Mouse (Mus musculus) midbrain, embryonic 16.5 days (tissue): ENCODE measurements at regions not wholly inside any gene's neighbourhood (a gene's known extent, or its start where the extent isn't known, plus 50 kb on each side); places are given as distances from the start of the nearest gene placed in this dataset.

Source experiments
- ATAC-seq: fragments of 200-750 bp; cut with Nextera tagmentation; 2 replicates; pipeline ENCODE4 v1.8.0; 2017; ENCODE audit warnings: moderate TSS enrichment
- H3K27ac ChIP-seq: fragments of 300-500 bp; sonication (generic); 2 replicates; pipeline ENCODE4 v1.5.1; 2014; ENCODE audit warnings: mild to moderate bottlenecking, low read length, mixed read lengths
- H3K27me3 ChIP-seq: fragments of 300-500 bp; sonication (generic); 2 replicates; pipeline ENCODE4 v1.6.1; 2014; ENCODE audit warnings: low read depth, low read length, mixed read lengths; ENCODE audit not compliant: control insufficient read depth, insufficient read depth
- H3K36me3 ChIP-seq: fragments of 300-500 bp; sonication (generic); 2 replicates; pipeline ENCODE4 v1.6.1; 2014; ENCODE audit warnings: mild to moderate bottlenecking, low read length, moderate library complexity, mixed read lengths; ENCODE audit not compliant: control insufficient read depth, insufficient read depth
- H3K4me1 ChIP-seq: fragments of 300-500 bp; sonication (generic); 2 replicates; pipeline ENCODE4 v1.6.1; 2014; ENCODE audit warnings: mild to moderate bottlenecking, low read length, mixed read lengths; ENCODE audit not compliant: control insufficient read depth, insufficient read depth
- H3K4me2 ChIP-seq: fragments of 300-500 bp; sonication (generic); 2 replicates; pipeline ENCODE4 v1.6.1; 2014; ENCODE audit warnings: mild to moderate bottlenecking, low read length, mixed read lengths
- H3K4me3 ChIP-seq: fragments of 300-500 bp; sonication (generic); 2 replicates; pipeline ENCODE4 v1.5.1; 2014; ENCODE audit warnings: low read depth, mild to moderate bottlenecking, low read length, moderate library complexity, mixed read lengths
- H3K9ac ChIP-seq: fragments of 300-500 bp; sonication (generic); 2 replicates; pipeline ENCODE4 v1.6.1; 2014; ENCODE audit warnings: low read depth, low read length, mixed read lengths
- H3K9me3 ChIP-seq: fragments of 300-500 bp; sonication (generic); replicated peaks from 2 replicates; pipeline ENCODE4 v1.6.1; 2014; ENCODE audit warnings: mild to moderate bottlenecking, low read length, mixed read lengths; ENCODE audit not compliant: control insufficient read depth, poor library complexity, severe bottlenecking
- WGBS: fragments of 180-500 bp; shearing (Covaris S2); extraction: QIAGEN DNeasy Blood & Tissue Kit; methylation state at CpG from one replicate; pipeline ENCODE4 v1.1.7; 2014; 5-methylcytosine and 5-hydroxymethylcytosine counted together

DNA sequence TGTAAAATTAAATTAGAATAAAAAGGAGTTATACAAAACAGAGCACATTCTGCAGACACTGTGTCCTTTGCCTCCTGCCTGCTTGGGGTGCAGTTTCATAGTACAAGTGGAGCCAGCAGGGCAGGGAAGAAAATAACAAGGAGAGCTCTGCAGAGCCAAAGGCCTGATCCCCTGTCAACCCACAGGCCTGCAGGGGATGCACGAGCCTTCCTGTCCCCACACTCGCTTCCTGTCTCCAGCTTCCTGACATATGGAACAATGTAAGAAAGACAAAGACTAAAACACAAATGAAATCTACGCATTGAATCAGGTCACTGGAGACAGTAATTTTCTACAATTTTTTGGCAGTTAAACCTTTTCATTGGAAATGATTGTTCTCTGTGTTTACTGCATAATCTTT is 861.8 kb downstream of the Efnb2 start:
- Histone ChIP-seq H3K4me2 (no peak overlapping the region), H3K27me3 (no peaks in the 10 kb centered on the region), H3K9ac (no peak overlapping the region), H3K27ac (no peak overlapping the region), H3K9me3 (no peaks in the 10 kb centered on the region), H3K4me1 (no peaks in the 10 kb centered on the region), H3K4me3 (no peak overlapping the region), H3K36me3 (no peaks in the 10 kb centered on the region)
- ATAC-seq: no peak
- 73% methylated on average over 3 of the region's 3 CpGs for WGBS

DNA sequence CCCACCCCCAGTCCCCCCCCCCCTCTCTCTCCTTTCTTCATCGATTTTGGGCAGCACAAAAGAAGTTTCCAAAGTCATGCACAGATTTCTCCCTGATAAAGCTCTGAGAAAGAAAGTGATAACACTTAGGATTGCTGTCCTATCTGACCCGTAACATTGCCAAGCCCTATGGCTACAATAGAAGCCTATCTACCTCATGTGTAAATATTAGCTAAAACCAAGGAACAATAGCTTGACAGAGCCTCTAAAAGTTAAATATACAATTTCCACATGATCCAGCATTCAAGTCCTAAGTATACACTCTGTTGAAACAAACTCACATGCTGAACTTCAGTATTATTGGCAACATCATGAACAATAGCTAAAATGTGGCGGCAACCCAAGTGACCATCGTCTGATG is 864.9 kb downstream of the Efnb2 start:
- Histone ChIP-seq H3K4me2 (no peak overlapping the region), H3K27ac (no peak overlapping the region), H3K9me3 (no peaks in the 10 kb centered on the region), H3K4me3 (no peak overlapping the region), H3K4me1 (no peaks in the 10 kb centered on the region), H3K27me3 (no peaks in the 10 kb centered on the region), H3K9ac (no peak overlapping the region), H3K36me3 (no peaks in the 10 kb centered on the region)
- 90% methylated on average over 4 of the region's 4 CpGs for WGBS
- no peak for ATAC-seq

DNA sequence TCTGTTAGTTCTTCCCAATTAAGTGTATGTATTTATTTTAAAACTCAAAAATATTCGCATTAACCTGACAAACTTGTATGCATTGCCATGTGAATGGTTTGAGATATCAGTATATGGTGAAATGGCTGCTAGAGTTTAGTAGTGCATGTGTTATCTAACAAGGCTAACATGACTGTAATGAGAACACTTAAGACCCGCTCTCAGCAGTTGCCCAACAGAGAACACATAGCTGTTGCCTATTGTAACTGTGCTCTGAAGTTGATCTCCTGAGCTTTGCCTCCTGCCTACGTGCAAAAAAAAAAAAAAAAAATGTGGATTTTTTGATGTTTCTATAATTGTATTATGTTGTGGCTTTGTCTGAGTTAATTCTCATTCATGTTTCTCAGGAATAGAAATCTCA is 897.2 kb downstream of the Efnb2 start:
- no peaks in the 10 kb centered on the region for H3K27me3 ChIP-seq
- no peak overlapping the region for H3K4me3 ChIP-seq
- no peak for ATAC-seq
- H3K4me2 ChIP-seq: no peak overlapping the region
- H3K36me3 ChIP-seq: no peaks in the 10 kb centered on the region
- no peaks in the 10 kb centered on the region for H3K4me1 ChIP-seq
- no peak overlapping the region for H3K9ac ChIP-seq
- H3K9me3 ChIP-seq: no peaks in the 10 kb centered on the region
- 44% methylated on average over 3 of the region's 3 CpGs for whole genome bisulfite sequencing
- H3K27ac ChIP-seq: no peak overlapping the region

DNA sequence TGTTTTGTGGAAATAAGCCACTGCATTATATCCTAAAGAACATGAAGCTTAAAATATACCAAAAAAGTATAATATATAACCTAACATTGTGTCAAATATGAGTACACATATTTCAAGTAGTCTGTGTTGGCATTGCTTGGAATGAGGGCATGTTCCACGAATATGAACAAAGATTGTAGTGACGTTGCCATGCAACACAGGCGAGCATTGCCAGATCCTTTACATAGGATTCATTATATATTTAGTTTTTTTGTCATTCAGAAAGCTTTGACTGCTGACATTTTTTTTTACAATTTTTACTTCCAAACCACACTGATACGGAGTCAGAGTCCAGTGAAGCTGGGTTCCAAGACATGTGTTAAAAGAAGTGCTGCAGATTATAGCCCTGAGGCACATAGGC is 900.1 kb downstream of the Efnb2 start:
- WGBS: 67% methylated on average over 4 of the region's 4 CpGs
- no peaks in the 10 kb centered on the region for H3K27me3 ChIP-seq
- no peaks in the 10 kb centered on the region for H3K36me3 ChIP-seq
- no peak for ATAC-seq
- no peak overlapping the region for H3K27ac ChIP-seq
- H3K4me2 ChIP-seq: no peak overlapping the region
- H3K9me3 ChIP-seq: no peaks in the 10 kb centered on the region
- no peak overlapping the region for H3K4me3 ChIP-seq
- H3K4me1 ChIP-seq: no peaks in the 10 kb centered on the region
- H3K9ac ChIP-seq: no peak overlapping the region

DNA sequence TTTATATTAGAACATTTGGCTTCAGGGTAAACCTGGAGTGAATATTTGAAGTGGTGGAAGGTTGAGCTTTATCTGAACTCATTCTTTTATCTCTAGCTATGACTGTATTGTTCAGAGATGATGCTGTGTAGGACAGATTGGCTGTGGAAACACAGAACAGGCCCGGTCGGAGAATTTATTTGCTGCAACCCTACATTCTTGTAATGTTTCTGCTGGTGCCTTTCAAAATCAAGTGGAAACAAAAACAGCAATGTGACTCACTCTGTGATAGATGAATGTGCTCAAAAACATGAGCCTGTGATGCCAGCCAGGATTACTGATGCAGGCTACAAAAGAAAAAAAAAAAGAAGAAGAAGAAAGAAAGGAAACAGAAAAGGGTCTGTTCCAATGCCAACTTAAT is 928.3 kb downstream of the Efnb2 start:
- H3K27ac ChIP-seq: no peak overlapping the region
- no peak overlapping the region for H3K4me3 ChIP-seq
- ATAC-seq: no peak
- H3K4me1 ChIP-seq: no peaks in the 10 kb centered on the region
- no peak overlapping the region for H3K4me2 ChIP-seq
- no peaks in the 10 kb centered on the region for H3K27me3 ChIP-seq
- no peaks in the 10 kb centered on the region for H3K36me3 ChIP-seq
- WGBS: 80% methylated on average over 2 of the region's 2 CpGs
- no peaks in the 10 kb centered on the region for H3K9me3 ChIP-seq
- no peak overlapping the region for H3K9ac ChIP-seq

DNA sequence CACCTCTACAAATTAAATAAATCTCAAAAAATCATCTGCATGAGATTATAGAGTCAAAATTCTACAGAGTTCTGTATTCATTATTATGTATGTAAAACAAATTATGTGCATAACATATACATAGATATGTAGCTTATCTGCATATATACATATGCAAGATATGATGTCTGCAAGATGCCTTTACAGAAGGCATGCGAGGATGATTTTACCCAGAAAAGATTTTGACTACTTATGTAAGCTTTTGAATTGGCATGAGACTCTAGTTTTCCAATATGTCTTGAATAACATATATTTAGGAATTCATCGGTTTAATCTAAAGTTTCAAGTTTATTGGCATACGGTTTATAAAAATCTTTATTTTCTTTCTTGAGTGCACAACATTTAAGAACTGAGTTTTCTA is 939.2 kb downstream of the Efnb2 start:
- Histone ChIP-seq H3K36me3 (no peaks in the 10 kb centered on the region), H3K4me3 (no peak overlapping the region), H3K9ac (no peak overlapping the region), H3K4me1 (no peaks in the 10 kb centered on the region), H3K27ac (no peak overlapping the region), H3K4me2 (no peak overlapping the region), H3K27me3 (no peaks in the 10 kb centered on the region), H3K9me3 (no peaks in the 10 kb centered on the region)
- no peak for ATAC-seq
- WGBS: 94% methylated on average over 3 of the region's 3 CpGs

DNA sequence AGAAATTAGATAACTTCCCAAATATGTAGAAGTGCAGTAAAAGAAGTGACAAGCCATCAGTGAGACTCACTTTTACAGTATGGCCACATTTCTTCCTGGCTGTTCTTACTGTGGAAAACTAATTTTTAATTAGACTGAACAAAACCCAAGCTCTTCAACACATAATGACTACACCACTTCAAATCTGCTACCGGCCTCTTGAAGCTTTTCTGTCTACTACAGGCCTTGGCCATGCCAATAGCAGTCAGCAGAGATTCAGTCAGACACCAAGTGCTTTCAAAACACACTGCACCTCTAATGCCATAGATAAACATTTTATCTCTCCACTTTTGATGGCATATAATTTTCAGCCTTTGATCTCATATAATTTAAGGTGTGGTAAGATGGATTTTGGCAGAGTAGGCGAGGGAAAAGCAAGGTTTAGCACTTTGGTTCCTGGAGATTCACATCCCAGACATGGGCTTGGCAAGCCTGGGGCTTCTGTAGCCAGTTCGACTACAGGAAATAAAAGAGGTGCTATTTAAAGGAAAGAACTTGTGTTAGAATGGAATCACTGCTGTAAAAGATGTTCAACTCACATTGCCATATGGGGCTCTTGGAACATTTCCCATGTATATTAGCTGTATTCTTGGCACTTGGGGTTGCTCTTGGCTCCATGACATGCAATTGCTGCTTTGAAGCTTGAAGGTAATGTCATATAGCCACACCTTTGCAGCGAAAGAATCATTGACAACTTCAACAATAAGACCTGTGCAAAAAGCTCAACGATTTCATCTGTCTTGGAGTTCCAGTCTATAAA is 941.9 kb downstream of the Efnb2 start:
- H3K27ac ChIP-seq: no peak overlapping the region
- no peak overlapping the region for H3K4me3 ChIP-seq
- no peaks in the 10 kb centered on the region for H3K27me3 ChIP-seq
- H3K4me1 ChIP-seq: no peaks in the 10 kb centered on the region
- ATAC-seq: no peak
- no peak overlapping the region for H3K9ac ChIP-seq
- H3K9me3 ChIP-seq: no peaks in the 10 kb centered on the region
- H3K4me2 ChIP-seq: no peak overlapping the region
- no peaks in the 10 kb centered on the region for H3K36me3 ChIP-seq
- 89% methylated on average over 5 of the region's 5 CpGs for WGBS

DNA sequence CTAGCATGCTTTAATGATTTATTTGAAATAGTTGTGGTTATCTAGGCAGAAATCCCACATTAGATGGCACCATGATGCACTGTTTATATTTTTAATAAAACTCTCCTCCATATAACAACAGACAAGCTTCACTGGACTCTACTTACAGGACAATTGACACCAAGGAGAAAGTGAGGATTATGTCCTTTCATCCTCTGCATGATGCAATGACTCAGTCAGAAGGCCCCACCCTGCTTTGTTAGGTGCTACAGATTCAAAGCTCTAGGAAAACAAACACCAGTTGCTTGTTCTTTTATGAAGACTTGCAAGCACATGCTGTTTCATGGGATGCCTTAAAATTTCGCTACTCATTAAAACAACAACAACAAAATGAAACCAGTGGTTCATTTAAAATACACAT is 950.3 kb downstream of the Efnb2 start:
- no peaks in the 10 kb centered on the region for H3K27me3 ChIP-seq

DNA sequence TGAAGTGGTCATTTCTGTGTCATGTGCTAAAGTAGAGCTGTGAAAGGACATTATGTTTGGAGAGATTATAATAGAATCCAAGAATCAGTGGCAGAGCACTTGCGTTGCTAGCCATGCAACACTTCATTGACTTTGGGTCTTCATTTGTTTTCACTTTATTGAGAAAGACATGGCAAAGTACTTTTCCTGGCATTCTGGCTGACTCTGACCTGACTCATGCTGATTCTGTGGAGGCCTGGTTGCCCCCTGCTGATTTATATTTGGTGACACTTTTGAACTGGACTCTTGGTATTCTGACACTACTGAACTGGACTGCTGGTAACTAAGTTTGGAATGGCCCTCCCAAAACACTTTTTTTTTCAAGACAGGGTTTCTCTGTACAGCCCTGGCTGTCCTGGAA is 951.6 kb downstream of the Efnb2 start:
- WGBS: 86% methylated on average over 1 of the region's 1 CpGs
- no peaks in the 10 kb centered on the region for H3K36me3 ChIP-seq
- H3K4me3 ChIP-seq: no peak overlapping the region

More for the DNA sequence above, 950.3 kb downstream of the Efnb2 start:
- H3K4me2 ChIP-seq: no peak overlapping the region
- H3K9me3 ChIP-seq: no peaks in the 10 kb centered on the region
- no peak overlapping the region for H3K4me3 ChIP-seq
- H3K4me1 ChIP-seq: no peaks in the 10 kb centered on the region
- ATAC-seq: no peak
- 62% methylated on average over 1 of the region's 1 CpGs for WGBS
- no peak overlapping the region for H3K27ac ChIP-seq
- H3K9ac ChIP-seq: no peak overlapping the region
- no peaks in the 10 kb centered on the region for H3K36me3 ChIP-seq

More for the DNA sequence above, 951.6 kb downstream of the Efnb2 start:
- Histone ChIP-seq H3K27me3 (no peaks in the 10 kb centered on the region), H3K27ac (no peak overlapping the region), H3K9me3 (no peaks in the 10 kb centered on the region), H3K4me1 (no peaks in the 10 kb centered on the region), H3K9ac (no peak overlapping the region), H3K4me2 (no peak overlapping the region)
- no peak for ATAC-seq
